Comparison of ENCODE assay signal across 23 mouse cellular contexts in the genomic region with DNA sequence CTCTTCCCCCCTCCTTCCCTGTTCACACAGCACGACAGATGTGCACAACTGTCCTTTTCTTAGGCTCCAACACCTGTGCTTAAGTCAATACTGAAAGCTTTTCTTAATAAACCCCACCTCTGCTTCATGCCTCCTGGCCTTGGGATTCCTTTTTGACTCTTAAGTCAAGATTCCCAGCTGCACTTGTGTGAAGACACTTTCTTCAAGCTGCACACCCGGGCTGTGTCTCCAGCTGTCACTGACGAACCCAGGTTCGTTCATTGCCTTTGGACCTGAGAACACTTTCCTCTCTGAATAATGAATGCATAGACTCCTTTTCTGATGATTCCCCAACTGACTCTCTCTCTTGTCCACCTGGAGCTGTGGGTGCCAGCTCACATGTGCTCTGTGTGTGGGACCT. TPM values are rescaled to one million over a fixed set of nuclear protein-coding genes. Genes with fewer than 3 reads are reported as not detected.
DNase-seq lines count a peak whose midpoint lies in the region; ATAC-seq lines count a peak whose summit lies in the region.
"Had no signal": no experiment of that assay in that cellular context is flagged by ENCODE, and none has a peak within 500 bp of the region (broad histone marks: within the 10 kb centered on the region; RNA-seq: fewer than 3 reads in every experiment).

No protein-coding gene starts in this region.

- H3K27me3 ChIP-seq in heart, embryonic 12.5 days (replicated peaks) = no peaks in the 10 kb centered on the region
- H3K27me3 ChIP-seq in heart, embryonic 10.5 days (ENCODE audit: insufficient read depth, poor library complexity, severe bottlenecking) = no peaks in the 10 kb centered on the region; the same call in 1 of the 2 replicates
- H3K27me3 ChIP-seq: CH12.LX, Patski had no signal

- no peak overlapping the region for H3K4me3 ChIP-seq in heart, embryonic 12.5 days
- no peak overlapping the region for H3K4me3 ChIP-seq in heart, embryonic 10.5 days

- no peak for ATAC-seq in heart, embryonic 12.5 days (ENCODE audit: insufficient number of reproducible peaks, low FRiP score)
- ATAC-seq: activated CD4-positive, CD25-positive, alpha-beta regulatory T cell, adult 4 months; CD4-positive, CD25-positive, alpha-beta regulatory T cell, adult 4 months; Patski had no signal

- no peaks in the 10 kb centered on the region; the same call in 1 of the 2 replicates for H3K9me3 ChIP-seq in heart, embryonic 12.5 days (replicated peaks)
- no peaks in the 10 kb centered on the region for H3K9me3 ChIP-seq in heart, embryonic 10.5 days
- H3K9me3 ChIP-seq: G1E had no signal

- H3K27ac ChIP-seq in heart, embryonic 12.5 days (ENCODE audit: poor library complexity, severe bottlenecking) = no peak overlapping the region
- H3K27ac ChIP-seq in heart, embryonic 10.5 days = no peak overlapping the region

- DNase-seq in heart, adult 11 months = peak; percentile 70
- DNase-seq in heart, embryonic 10.5 days (ENCODE audit: low spot score) = peak; percentile 68
- DNase-seq in heart, postnatal 25 days (ENCODE audit: low spot score) = no peak
- DNase-seq in layer of hippocampus, adult 11-12 months (ENCODE audit: low spot score) = peak; percentile 2
- DNase-seq in layer of hippocampus, postnatal 36 days = no peak
- DNase-seq in A20 (ENCODE audit: low read depth, low spot score) = peak; percentile 20
- no peak for DNase-seq in neural tube, embryonic 10.5 days (ENCODE audit: extremely low spot score, low spot score)
- DNase-seq: adrenal gland, adult 2 months; adrenal gland, adult 8-10 months; adrenal gland, postnatal 10 days; adrenal gland, postnatal 14 days; adrenal gland, postnatal 25 days; adrenal gland, postnatal 36 days; B cell, adult 2 months; cerebellum, adult 11 months; cerebellum, adult 11-12 months; cerebellum, adult 18-20 months had no signal

- no peak overlapping the region for H3K4me2 ChIP-seq in heart, embryonic 12.5 days

- intact Hi-C loops in heart, postnatal 25 days (cut with DNase I) = no loop called here

- H3K4me1 ChIP-seq in heart, embryonic 12.5 days (replicated peaks) = no peaks in the 10 kb centered on the region
- no peaks in the 10 kb centered on the region for H3K4me1 ChIP-seq in heart, embryonic 10.5 days

- H3K36me3 ChIP-seq in heart, embryonic 12.5 days = no peaks in the 10 kb centered on the region
- H3K36me3 ChIP-seq in heart, embryonic 10.5 days = no peaks in the 10 kb centered on the region
- H3K36me3 ChIP-seq: G1E had no signal

- WGBS in heart, embryonic 12.5 days = 80% methylated on average over 4 of the region's 4 CpGs
- WGBS in heart, embryonic 10.5 days = 83% methylated on average over 4 of the region's 4 CpGs

- no peak overlapping the region for H3K9ac ChIP-seq in heart, embryonic 12.5 days

RNA-seq across cellular contexts. Expression of gene Zfp706, which starts 59.8 kb away (rescaled TPM):
- polyA plus RNA-seq in heart, embryonic 12.5 days (2016; fragmentation: Nextera tagmentation; extraction: Ambion mirVana) = 459 and 491 TPM in 2 replicates
- 456 and 495 TPM in 2 replicates for polyA plus RNA-seq in heart, embryonic 10.5 days (2016; fragmentation: Nextera tagmentation; extraction: Ambion mirVana)
- 100 to 1,000 TPM; 201 to 234 TPM for total RNA-seq in heart, postnatal 25 days (2021)
- total RNA-seq in layer of hippocampus, postnatal 36 days (2021) = 100 to 1,000 TPM; 262 to 279 TPM

Comparison
In these comparisons a context has a peak if more than half of its experiments do, and no peak if none do; other contexts are left out.
1. DNase-seq: peak in heart, adult 11 months (single experiment), heart, embryonic 10.5 days (single experiment), layer of hippocampus, adult 11-12 months (single experiment) and A20 (single experiment); none in heart, postnatal 25 days (single experiment), layer of hippocampus, postnatal 36 days (0 of 2) and neural tube, embryonic 10.5 days (single experiment).